Mouse (Mus musculus) Patski (cell line): ENCODE results near the gene Wdr95. TPM values are rescaled to one million over a fixed set of nuclear protein-coding genes. Genes with fewer than 3 reads are reported as not detected.
A peak's percentile ranks its signal among the peaks of the same experiment; 100 is the strongest.

Source experiments
- ATAC-seq: fragments of 100-300 bp; one replicate; pipeline ENCODE4 v1.8.0; 2021
- CTCF ChIA-PET: fragments of 350-600 bp; sonication (Branson Sonifier 250); formaldehyde crosslinking; loops from one replicate; lab custom pipeline; 2022; ENCODE audit warnings: inconsistent platforms; lab: Charles Lee
- POLR2A ChIA-PET: fragments of 350-600 bp; sonication (Branson Sonifier 250); formaldehyde crosslinking; loops from one replicate; lab custom pipeline; 2022; ENCODE audit warnings: antibody characterized with exemption, inconsistent platforms; lab: Charles Lee
- DNase-seq: peaks from one replicate; pipeline ENCODE4 v3.0.0-alpha.2; 2011; ENCODE audit warnings: low read depth, low spot score
- H3K27me3 ChIP-seq: fragments of 371-371 bp; one replicate; pipeline ENCODE4 v1.5.1; 2021
- CTCF ChIP-seq: fragments of 100-300 bp; IDR thresholded peaks from one replicate; pipeline ENCODE4 v1.5.1; 2021
- in situ Hi-C: fragments of 300-500 bp; cut with MboI; formaldehyde crosslinking; loops from 3 replicates; pipeline ENCODE4 v1.11.1; 2018; ENCODE audit warnings: low pct_unique_long_range_greater_than_20kb, mixed read lengths
- polyA plus RNA-seq: library from polyadenylated mRNA; unstranded; gene quantifications from one replicate; pipeline ENCODE4 v1.2.3, GENCODE M21; 2021

The Wdr95 gene
- polyA plus RNA-seq, 1 experiment from 2014 or later: 0.03 TPM

DNA sequence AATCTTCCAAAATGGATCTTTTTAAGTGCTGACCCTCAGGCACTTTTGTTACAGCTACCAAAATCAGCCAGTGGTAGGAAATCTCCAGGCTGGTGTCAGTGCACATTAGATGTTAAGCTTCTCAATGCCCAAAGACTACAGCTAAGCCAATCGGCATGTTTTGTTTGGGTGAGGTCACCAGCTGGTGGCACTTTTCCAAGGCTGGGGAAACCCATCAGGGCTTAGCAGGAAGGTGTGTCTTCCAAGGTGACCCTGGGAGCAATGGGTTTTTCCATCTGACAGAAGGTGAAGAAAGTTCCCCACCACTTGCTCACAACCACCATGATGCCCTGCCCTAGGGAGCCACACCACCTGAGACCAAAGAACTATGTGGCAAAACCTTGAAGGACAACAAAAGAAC is 87.7 kb downstream of the Wdr95 start:
- DNase-seq: no peak
- in situ Hi-C loops: no loop called here
- no peaks in the 10 kb centered on the region for H3K27me3 ChIP-seq
- ChIA-PET CTCF (interaction anchor here (0.8 to 1.8 kb wide), 3 partner anchors 10 to 12 kb away, joined by 3 to 9 read pairs (median 4); no protein-coding TSS in a partner anchor), POLR2A (interaction anchor here (0.9 to 1.0 kb wide), 2 partner anchors 22 to 27 kb away, joined by 3 read pairs; no protein-coding TSS in a partner anchor)
- ATAC-seq: peak; percentile 29
- no peak for TF ChIP-seq CTCF

DNA sequence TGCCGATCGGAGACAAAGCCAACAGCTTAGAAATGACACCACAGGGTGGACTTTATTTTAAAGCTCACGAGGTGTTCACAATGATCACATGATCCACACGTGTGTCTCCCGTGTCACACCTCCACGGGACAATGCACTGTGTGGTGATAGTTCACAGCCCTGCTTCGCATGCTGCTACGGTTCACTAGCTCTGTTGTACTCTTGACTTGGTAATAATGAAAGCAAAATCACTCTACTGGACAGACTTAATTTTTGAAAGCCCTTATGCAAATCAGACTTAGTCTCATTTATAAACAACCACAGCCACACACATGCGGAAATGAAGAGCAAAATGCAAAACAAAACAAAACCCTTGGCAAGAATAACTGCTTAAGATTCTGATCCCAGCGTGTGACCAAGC is 88.3 kb downstream of the Wdr95 start:
- in situ Hi-C loops: no loop called here
- ATAC-seq: no peak
- POLR2A ChIA-PET: interaction anchor here (1.0 kb wide), 1 partner anchor 22 kb away, joined by 3 read pairs; no protein-coding TSS in a partner anchor

DNA sequence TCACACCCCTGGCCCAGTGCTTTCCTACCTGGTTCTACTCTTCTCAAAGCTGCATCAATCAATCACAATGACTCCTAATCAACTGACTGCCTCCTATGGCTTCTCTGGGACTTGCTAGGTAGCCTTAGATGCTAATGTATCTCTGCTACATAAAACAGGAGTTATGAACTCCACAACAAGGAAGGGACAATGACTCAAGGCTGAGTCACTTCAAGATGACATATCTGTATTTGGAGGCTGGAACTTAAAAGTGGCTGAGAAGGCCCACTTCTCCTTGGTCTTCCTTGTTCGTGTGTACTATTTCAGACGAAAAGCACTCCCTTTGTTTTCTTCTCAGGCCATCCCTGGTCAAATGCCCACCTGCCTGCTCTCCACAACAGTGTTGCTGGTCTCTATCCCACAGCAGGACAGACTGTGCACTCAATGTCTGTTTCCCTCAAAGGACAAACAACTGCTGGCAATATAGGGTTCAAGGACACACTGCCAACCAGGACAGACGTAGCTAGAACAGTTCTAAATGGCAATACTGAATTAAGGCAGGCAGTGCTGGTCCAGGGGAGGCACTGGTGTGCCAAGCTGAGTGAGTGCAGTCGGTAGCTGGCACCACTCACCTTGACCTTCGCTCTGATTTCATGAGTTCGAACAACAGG is 89.4 kb downstream of the Wdr95 start:
- TF ChIP-seq CTCF: no peak
- in situ Hi-C loops: no loop called here
- ATAC-seq: no peak

More for the DNA sequence above, 88.3 kb downstream of the Wdr95 start:
- CTCF ChIA-PET: interaction anchor here (0.8 to 1.8 kb wide), 4 partner anchors 10 to 51 kb away, joined by 3 to 9 read pairs (median 4); no protein-coding TSS in a partner anchor
- no peaks in the 10 kb centered on the region for H3K27me3 ChIP-seq
- DNase-seq: no peak
- TF ChIP-seq CTCF: no peak

DNA sequence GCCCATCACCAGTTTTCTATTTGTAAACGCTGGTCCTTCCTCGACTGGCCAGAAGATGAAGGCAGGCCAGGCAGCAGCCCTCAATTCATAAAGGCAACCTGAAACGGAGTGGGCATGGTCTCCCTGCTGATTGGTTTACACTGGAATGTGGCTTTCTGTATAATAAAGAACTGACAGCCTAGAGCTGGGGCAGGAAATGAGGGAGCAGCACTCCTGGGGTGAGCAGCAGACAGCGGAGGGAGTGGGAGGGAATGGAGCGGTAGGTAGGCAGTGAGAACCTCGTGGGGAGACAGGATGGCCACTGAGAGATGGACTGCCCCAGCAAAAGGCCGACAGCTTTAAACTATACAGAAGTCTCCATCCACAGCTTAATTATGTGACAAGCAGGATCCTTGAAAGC is 93.7 kb downstream of the Wdr95 start:
- in situ Hi-C loops: no loop called here
- no peak for DNase-seq
- H3K27me3 ChIP-seq: no peaks in the 10 kb centered on the region
- no peak for TF ChIP-seq CTCF
- peak; percentile 16 for ATAC-seq
- ChIA-PET CTCF (interaction anchor here (1.1 to 2.4 kb wide), 6 partner anchors 9 to 97 kb away, joined by 3 to 8 read pairs (median 5); no protein-coding TSS in a partner anchor), POLR2A (interaction anchor here (2.0 kb wide), 1 partner anchor 13 kb away, joined by 7 read pairs; the partner anchor contains the start of gene Hsph1)

More for the DNA sequence above, 89.4 kb downstream of the Wdr95 start:
- ChIA-PET POLR2A (no interaction called here), CTCF (interaction anchor here (1.0 kb wide), 1 partner anchor 50 kb away, joined by 3 read pairs; no protein-coding TSS in a partner anchor)
- no peaks in the 10 kb centered on the region for H3K27me3 ChIP-seq
- no peak for DNase-seq

DNA sequence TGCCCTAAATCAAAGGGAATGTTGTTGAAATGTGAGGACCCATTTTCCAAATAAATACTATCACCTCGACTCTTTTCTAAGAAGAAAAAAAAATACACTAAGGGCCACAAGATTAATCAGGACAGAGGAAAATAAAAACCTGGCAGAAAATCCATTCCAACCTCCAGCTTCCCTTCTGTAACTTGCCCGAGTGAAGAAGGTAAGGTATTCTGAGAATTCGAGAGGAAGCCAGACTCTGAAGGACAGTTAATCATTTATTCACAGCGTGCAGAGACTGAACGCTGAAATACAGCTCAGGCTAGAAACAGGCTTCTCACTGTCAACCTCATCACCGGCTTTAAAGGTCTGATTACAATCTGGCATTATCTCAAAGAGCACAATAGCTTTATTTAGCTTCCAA is 94.2 kb downstream of the Wdr95 start:
- ChIA-PET CTCF (interaction anchor here (1.0 to 2.4 kb wide), 7 partner anchors 10 to 97 kb away, joined by 3 to 8 read pairs (median 4); no protein-coding TSS in a partner anchor), POLR2A (interaction anchor here (2.5 kb wide), 1 partner anchor 13 kb away, joined by 10 read pairs; the partner anchor contains the start of gene Hsph1)
- no peak for TF ChIP-seq CTCF
- ATAC-seq (peak; percentile 66), DNase-seq (no peak)
- in situ Hi-C loops: no loop called here
- H3K27me3 ChIP-seq: no peaks in the 10 kb centered on the region

DNA sequence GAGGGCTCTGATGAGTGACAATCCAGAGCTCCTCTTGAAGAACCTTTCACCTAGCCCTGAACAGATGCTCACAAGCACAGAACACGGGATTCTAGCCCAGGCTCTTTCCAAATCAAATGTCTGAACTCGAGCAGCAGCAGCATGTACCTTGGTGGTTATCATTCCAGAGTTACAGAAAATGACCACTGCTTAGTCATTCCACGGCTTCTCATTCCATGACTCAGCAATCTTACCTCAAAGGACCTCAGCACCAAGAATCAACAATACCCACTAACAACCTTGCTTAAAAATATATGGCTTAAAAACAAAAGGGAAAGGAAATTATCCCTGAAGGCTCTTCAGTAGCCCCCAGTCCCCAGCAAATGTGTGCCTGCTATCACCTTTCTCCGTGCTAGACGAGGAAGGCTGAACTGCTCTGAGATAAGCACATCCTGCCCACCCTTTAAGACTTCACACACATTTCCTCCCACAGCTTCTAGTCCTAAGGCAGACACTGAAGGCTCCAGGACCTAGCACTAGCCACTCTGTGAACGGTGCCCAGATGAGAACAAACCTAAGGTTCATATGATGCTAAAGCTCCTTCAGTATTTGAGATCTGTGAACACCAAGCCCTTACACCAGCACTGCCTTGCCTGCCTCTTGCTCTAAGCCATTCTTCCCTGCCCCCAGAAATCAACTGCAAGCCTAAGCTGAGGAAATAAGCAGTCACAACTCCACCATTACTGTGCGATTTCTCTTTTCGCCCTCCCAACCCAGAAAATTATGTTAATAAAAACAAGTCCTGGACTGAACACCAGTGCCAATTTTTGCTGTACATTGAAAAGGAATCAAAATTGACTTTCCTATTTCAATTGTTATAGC is 95.6 kb downstream of the Wdr95 start:
- POLR2A ChIA-PET: interaction anchor here (1.4 to 2.5 kb wide), 2 partner anchors 10 to 11 kb away, joined by 4 to 10 read pairs; partner anchors contain the start of gene Hsph1
- in situ Hi-C loops: no loop called here
- DNase-seq (no peak), ATAC-seq (peak; percentile 70)
- CTCF ChIA-PET: interaction anchor here (0.7 to 1.5 kb wide), 6 partner anchors 11 to 54 kb away, joined by 3 to 4 read pairs (median 3); partner anchors contain the start of gene B3glct
- TF ChIP-seq CTCF: no peak
- no peaks in the 10 kb centered on the region for H3K27me3 ChIP-seq

DNA sequence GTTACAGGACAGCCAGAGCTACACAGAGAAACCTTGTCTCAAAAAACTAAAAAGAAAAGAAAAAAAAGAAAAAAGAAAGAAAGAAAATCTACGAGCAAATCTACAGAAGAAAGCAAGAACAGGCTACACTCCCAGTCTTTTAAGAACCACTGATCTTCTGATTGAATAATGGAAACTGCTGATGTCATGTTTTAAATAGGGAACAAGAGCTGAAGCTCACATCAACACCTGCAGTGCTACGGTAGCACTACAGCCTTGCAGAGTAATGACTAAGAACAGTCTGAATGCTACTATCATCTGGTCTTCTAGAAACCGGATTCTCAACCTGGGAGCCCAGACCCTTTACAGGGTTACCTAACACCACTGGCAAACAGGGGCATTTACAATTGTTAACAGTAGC is 97.1 kb downstream of the Wdr95 start:
- DNase-seq (no peak), ATAC-seq (no peak)
- POLR2A ChIA-PET: no interaction called here
- CTCF ChIA-PET: no interaction called here
- in situ Hi-C loops: no loop called here
- no peak for TF ChIP-seq CTCF
- no peaks in the 10 kb centered on the region for H3K27me3 ChIP-seq

DNA sequence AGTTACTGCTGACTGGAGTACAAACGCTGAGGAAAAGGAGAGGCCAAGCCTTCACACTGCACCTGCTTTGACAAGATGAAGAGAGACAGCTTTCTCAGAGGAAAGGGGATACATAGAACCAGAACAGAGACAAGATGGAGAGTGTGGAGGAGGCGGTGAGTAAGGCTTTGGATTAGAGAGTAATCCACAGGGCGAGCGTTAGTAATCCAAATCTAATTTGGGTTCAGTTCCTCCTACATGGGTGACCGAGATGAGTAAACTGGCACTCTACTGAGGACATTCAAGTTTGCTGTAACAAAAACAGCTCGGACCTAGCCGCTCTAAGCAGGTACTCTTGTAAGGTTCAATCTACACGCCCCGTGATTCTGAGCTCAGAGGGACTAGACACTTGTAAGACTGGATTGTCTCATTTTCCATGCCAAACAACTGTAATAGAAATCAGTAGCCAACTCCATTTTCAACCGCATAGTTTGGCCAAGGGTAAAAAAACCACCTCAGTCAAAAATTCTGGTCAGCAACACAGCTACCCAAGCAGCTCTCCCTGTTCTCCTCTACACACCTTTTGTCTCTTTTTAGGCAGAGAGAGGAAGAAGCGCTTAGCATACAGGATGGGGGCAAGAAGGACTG is 106.0 kb downstream of the Wdr95 start:
- in situ Hi-C loops: no loop called here
- TF ChIP-seq CTCF: no peak
- ChIA-PET CTCF (interaction anchor here (0.7 to 1.6 kb wide), 5 partner anchors 9 to 110 kb away, joined by 3 to 5 read pairs (median 3); partner anchors contain the start of gene B3glct), POLR2A (interaction anchor here (0.5 to 2.3 kb wide), 6 partner anchors 11 to 1139 kb away, joined by 3 to 10 read pairs (median 6); no protein-coding TSS in a partner anchor)
- ATAC-seq (no peak), DNase-seq (no peak)
- no peaks in the 10 kb centered on the region for H3K27me3 ChIP-seq

DNA sequence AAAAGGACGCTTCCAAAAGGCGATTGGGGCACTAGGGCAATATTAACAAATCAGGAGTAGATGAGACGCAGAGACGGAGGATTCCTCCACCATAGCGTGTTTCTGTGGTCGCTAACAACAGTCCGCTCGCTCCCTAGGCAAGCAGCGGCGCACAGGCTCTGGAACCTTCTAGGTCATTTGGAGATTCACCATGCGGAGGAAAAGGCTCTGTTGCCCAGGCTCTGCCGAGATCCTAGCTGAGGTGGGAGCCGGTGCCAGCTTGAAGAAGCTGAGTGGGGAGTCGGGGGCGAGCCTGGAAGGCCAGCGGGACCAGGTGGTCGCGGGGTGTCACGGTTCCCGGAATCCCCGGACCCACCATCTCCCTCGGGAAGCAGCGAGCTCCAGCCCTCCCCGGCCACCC is 107.1 kb downstream of the Wdr95 start:
- TF ChIP-seq CTCF: no peak
- no peak for DNase-seq
- ChIA-PET POLR2A (interaction anchor here (0.9 to 2.3 kb wide), 6 partner anchors 12 to 109 kb away, joined by 3 to 10 read pairs (median 6); partner anchors contain the start of gene Wdr95), CTCF (interaction anchor here (1.0 to 1.6 kb wide), 4 partner anchors 8 to 111 kb away, joined by 3 to 5 read pairs (median 4); partner anchors contain the start of gene B3glct)
- no peaks in the 10 kb centered on the region for H3K27me3 ChIP-seq
- in situ Hi-C loops: no loop called here
- ATAC-seq: peak; percentile 10
